Mouse (Mus musculus): ENCODE measurements around the gene Tiam1. TPM values are rescaled to one million over a fixed set of nuclear protein-coding genes. Genes with fewer than 3 reads are reported as not detected.

Tiam1 gene
- total and polyA plus RNA-seq, 2 experiments from 2014 or later, result 20.5 to 42.4 TPM

DNA sequence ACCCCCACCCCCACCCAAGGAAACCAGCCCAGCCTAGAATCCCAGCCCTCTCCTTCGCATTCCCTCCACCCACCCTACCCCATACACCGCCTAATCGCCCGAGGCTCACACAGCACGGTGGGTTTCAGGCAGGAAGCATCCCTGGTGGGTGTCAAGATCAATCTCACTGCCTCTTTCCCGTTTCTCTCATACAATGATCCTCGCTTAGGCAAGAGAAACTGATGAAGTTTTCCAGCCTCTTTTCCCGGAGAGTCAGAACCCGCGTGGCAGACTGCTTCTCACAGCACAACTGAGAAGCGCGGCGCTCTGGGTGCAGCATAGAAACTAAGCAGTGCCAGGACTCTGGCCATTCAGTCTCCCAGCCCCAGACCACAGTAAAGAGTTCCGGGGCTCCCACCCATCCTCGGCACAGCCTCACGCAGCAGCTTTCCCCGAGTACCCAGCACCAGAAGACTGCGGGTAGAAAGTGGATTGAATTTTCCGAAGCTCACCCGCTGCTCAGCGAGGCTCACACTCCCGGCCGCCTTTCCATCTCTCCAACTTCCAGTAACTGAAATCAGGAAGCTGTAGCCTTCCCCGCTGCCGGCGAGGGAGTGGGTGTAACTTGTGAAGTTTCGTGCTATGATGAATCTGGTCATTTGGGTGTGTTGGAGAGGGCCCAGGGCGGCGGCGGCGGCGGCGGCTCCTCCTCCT, 183.2 kb downstream of the Tiam1 start:
- Histone ChIP-seq H3K36me3 (ENCODE audit: insufficient read depth) (no peaks in the 10 kb centered on the region), H3K9ac (no peak overlapping the region), H3K4me2 (ENCODE audit: low read depth) (peak overlapping the region; percentile 66), H3K4me1 (ENCODE audit: insufficient read depth) (peaks cover 3% of the 10 kb centered on the region; the same call in 1 of the 2 replicates), H3K9me3 (ENCODE audit: low read length) (no peaks in the 10 kb centered on the region), H3K27ac (ENCODE audit: low read depth, low read length) (no peak overlapping the region), H3K27me3 (ENCODE audit: insufficient read depth, low read length) (no peaks in the 10 kb centered on the region), H3K4me3 (ENCODE audit: low read depth, low read length) (peak overlapping the region; percentile 34)
- ATAC-seq (peak; percentile 62), DNase-seq (peak; percentile 52)
- TF ChIP-seq CTCF (IDR thresholded peaks at IDR 0.05; ENCODE audit: low read depth), result no peak
- under 1% methylated on average over 33 of the region's 33 CpGs for WGBS

DNA sequence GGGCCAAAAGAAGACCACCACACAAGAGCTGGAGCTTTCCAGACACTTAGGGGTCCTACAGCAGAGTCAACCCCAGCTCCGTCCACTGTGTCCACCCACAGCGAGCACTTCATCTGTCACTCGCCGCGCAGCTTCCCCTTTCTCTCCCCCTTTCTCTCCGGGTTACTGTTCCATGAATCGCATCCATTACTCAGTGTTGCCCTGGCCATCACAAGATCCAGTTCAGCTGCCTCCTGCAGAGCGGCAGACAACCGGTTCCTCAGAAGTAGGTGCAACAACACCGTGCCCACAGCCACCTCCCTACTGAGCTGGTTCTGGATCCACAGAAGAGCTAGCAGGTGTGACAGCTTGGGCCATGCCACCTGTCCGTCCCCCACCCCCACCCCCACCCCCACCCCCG, 184.6 kb downstream of the Tiam1 start:
- Histone ChIP-seq H3K9ac (no peak overlapping the region), H3K27me3 (ENCODE audit: insufficient read depth, low read length) (no peaks in the 10 kb centered on the region), H3K4me2 (ENCODE audit: low read depth) (no peak overlapping the region), H3K4me3 (ENCODE audit: low read depth, low read length) (no peak overlapping the region), H3K9me3 (ENCODE audit: low read length) (no peaks in the 10 kb centered on the region), H3K27ac (ENCODE audit: low read depth, low read length) (no peak overlapping the region), H3K4me1 (ENCODE audit: insufficient read depth) (peaks cover 3% of the 10 kb centered on the region; the same call in 1 of the 2 replicates), H3K36me3 (ENCODE audit: insufficient read depth) (no peaks in the 10 kb centered on the region)
- TF ChIP-seq CTCF (IDR thresholded peaks at IDR 0.05; ENCODE audit: low read depth), result no peak
- ATAC-seq (no peak), DNase-seq (no peak)
- WGBS, result 60% methylated on average over 12 of the region's 12 CpGs

GRCm38 (mm10) chr16:89958030-89958429, 185.5 kb downstream of the Tiam1 start:
- 49% methylated on average over 10 of the region's 10 CpGs for WGBS
- no peak for TF ChIP-seq CTCF (IDR thresholded peaks at IDR 0.05; ENCODE audit: low read depth)
- DNase-seq, result no peak
- H3K4me2 ChIP-seq (ENCODE audit: low read depth), result no peak overlapping the region
- no peak for ATAC-seq
- H3K27me3 ChIP-seq (ENCODE audit: insufficient read depth, low read length), result no peaks in the 10 kb centered on the region
- no peak overlapping the region for H3K9ac ChIP-seq
- H3K9me3 ChIP-seq (ENCODE audit: low read length), result no peaks in the 10 kb centered on the region
- peaks cover 3% of the 10 kb centered on the region; the same call in 1 of the 2 replicates for H3K4me1 ChIP-seq (ENCODE audit: insufficient read depth)
- no peaks in the 10 kb centered on the region for H3K36me3 ChIP-seq (ENCODE audit: insufficient read depth)
- no peak overlapping the region for H3K27ac ChIP-seq (ENCODE audit: low read depth, low read length)
- H3K4me3 ChIP-seq (ENCODE audit: low read depth, low read length), result no peak overlapping the region

- Histone ChIP-seq H3K36me3 (ENCODE audit: insufficient read depth) (no peaks in the 10 kb centered on the region), H3K27me3 (ENCODE audit: insufficient read depth, low read length) (no peaks in the 10 kb centered on the region), H3K4me2 (ENCODE audit: low read depth) (no peak overlapping the region), H3K9ac (no peak overlapping the region), H3K4me1 (ENCODE audit: insufficient read depth) (no peaks in the 10 kb centered on the region), H3K9me3 (ENCODE audit: low read length) (no peaks in the 10 kb centered on the region), H3K27ac (ENCODE audit: low read depth, low read length) (no peak overlapping the region), H3K4me3 (ENCODE audit: low read depth, low read length) (no peak overlapping the region)
- TF ChIP-seq CTCF (IDR thresholded peaks at IDR 0.05; ENCODE audit: low read depth), result no peak
- 68% methylated on average over 8 of the region's 8 CpGs for WGBS
- DNase-seq, result no peak
- ATAC-seq, result no peak
Observed at GRCm38 (mm10) chr16:89954525-89954924, 189.0 kb downstream of the Tiam1 start.

GRCm38 (mm10) chr16:89954114-89954513, 189.5 kb downstream of the Tiam1 start:
- Histone ChIP-seq H3K9ac (no peak overlapping the region), H3K27me3 (ENCODE audit: insufficient read depth, low read length) (no peaks in the 10 kb centered on the region), H3K4me2 (ENCODE audit: low read depth) (no peak overlapping the region), H3K27ac (ENCODE audit: low read depth, low read length) (no peak overlapping the region), H3K4me3 (ENCODE audit: low read depth, low read length) (no peak overlapping the region), H3K4me1 (ENCODE audit: insufficient read depth) (no peaks in the 10 kb centered on the region), H3K9me3 (ENCODE audit: low read length) (no peaks in the 10 kb centered on the region), H3K36me3 (ENCODE audit: insufficient read depth) (no peaks in the 10 kb centered on the region)
- TF ChIP-seq CTCF (IDR thresholded peaks at IDR 0.05; ENCODE audit: low read depth), result no peak
- 100% methylated on average over 1 of the region's 1 CpGs for WGBS
- DNase-seq (no peak), ATAC-seq (no peak)

- DNase-seq (no peak), ATAC-seq (no peak)
- 90% methylated on average over 5 of the region's 5 CpGs for WGBS
- Histone ChIP-seq H3K4me2 (ENCODE audit: low read depth) (no peak overlapping the region), H3K36me3 (ENCODE audit: insufficient read depth) (no peaks in the 10 kb centered on the region), H3K9me3 (ENCODE audit: low read length) (no peaks in the 10 kb centered on the region), H3K27me3 (ENCODE audit: insufficient read depth, low read length) (no peaks in the 10 kb centered on the region), H3K4me3 (ENCODE audit: low read depth, low read length) (no peak overlapping the region), H3K9ac (no peak overlapping the region), H3K4me1 (ENCODE audit: insufficient read depth) (no peaks in the 10 kb centered on the region), H3K27ac (ENCODE audit: low read depth, low read length) (no peak overlapping the region)
- no peak for TF ChIP-seq CTCF (IDR thresholded peaks at IDR 0.05; ENCODE audit: low read depth)
Observed at GRCm38 (mm10) chr16:89952821-89953220, 190.7 kb downstream of the Tiam1 start.

DNA sequence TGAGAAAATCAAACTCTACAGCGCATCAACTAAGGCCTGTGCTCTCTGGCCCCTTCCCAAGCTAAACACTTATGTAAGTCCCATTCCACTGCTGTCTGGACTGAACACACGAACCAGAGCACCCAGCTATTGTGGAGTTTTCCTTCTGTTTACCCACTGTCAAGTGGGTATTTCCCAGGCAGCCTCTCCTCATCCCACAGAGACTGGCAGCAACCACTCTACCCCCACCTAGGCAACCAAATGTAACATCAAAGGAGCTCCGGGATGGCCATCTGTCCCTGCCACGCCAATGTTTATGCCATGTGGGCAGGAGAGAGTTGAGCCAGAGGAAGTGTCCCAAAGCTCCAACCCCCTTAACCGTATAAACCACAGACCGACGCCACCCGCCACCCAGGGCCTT, 192.8 kb downstream of the Tiam1 start:
- WGBS, result 75% methylated on average over 8 of the region's 8 CpGs
- H3K27me3 ChIP-seq (ENCODE audit: insufficient read depth, low read length), result no peaks in the 10 kb centered on the region
- TF ChIP-seq CTCF (IDR thresholded peaks at IDR 0.05; ENCODE audit: low read depth), result no peak
- H3K9me3 ChIP-seq (ENCODE audit: low read length), result no peaks in the 10 kb centered on the region
- H3K36me3 ChIP-seq (ENCODE audit: insufficient read depth), result no peaks in the 10 kb centered on the region
- no peak overlapping the region for H3K9ac ChIP-seq
- H3K4me1 ChIP-seq (ENCODE audit: insufficient read depth), result no peaks in the 10 kb centered on the region
- no peak overlapping the region for H3K27ac ChIP-seq (ENCODE audit: low read depth, low read length)
- ATAC-seq (no peak), DNase-seq (no peak)
- no peak overlapping the region for H3K4me3 ChIP-seq (ENCODE audit: low read depth, low read length)
- H3K4me2 ChIP-seq (ENCODE audit: low read depth), result no peak overlapping the region
